Mouse (Mus musculus): ENCODE data around the gene Olfr394. TPM values are rescaled to one million over a fixed set of nuclear protein-coding genes. Genes with fewer than 3 reads are reported as not detected.

Olfr394 gene
- not detected for polyA plus RNA-seq (2014; fragmentation: Illumina TruSeq; extraction: RNeasy Lipid Tissue Mini Kit (QIAGEN cat#74804); ENCODE audit: low read depth, low replicate concordance)

DNA sequence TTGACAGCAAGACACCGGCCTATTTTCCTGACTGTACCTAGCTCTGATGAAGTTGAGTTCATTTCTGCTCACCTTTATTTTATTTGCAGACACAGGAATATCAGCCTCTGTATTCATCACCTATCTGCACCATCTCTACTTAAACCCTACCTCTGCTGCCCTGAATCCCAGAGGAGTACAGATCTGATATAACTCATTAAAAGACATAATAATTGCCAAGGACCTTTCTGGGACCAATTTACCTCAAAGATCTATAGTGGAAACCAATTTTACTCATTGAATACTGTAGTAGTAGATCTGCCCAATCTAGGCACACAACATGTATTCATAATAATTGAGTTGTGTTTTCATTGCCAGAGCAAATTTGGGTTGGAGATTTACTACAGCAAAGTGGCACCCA, at the start of gene Olfr394:
Olfr394 (minus strand) TSS at position 101 of the 400 bp plus-strand sequence.

DNA sequence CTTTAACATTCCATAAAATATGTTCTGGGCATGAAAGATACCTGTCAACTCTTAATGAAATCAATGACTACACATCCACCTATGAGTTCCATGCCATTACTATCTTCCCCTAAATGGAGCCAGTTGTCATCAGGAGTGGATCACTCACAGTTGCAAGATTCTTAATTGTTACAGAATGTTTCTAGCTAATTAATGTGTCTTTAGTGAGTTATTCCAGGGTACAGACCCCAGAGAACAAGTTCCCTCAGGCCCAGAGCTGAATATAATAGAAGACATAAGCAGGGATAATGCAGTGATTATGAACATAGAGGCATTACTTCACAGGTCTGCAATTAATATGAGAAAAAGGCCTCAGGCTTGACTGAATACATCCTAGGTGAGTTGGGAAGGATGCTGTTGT, 45.8 kb upstream of the Olfr394 start, which contains the start of gene Olfr23:
Olfr23 (plus strand) TSS at position 301 of the 400 bp plus-strand sequence.

DNA sequence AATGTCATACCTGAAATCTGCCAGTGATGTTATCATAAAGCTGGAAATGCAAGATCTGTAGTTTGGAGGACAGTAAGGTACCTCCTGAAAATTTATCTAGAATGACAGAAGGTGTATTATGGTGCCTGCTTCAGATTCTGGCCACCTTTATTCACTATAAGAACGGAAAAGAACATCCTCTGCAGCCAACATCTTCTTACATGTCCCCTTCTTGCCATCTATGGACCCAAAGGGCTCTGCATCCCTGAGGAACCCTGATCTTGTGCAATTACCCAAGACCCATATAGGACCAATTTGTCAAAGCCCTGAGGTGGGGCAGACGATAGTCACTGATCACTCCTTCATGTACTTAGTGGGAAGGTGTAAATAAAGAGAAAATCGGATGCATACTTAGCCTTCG, 18.6 kb upstream of the Olfr394 start, which contains the start of gene Olfr395:
Olfr395 (minus strand) TSS at position 101 of the 400 bp plus-strand sequence.

DNA sequence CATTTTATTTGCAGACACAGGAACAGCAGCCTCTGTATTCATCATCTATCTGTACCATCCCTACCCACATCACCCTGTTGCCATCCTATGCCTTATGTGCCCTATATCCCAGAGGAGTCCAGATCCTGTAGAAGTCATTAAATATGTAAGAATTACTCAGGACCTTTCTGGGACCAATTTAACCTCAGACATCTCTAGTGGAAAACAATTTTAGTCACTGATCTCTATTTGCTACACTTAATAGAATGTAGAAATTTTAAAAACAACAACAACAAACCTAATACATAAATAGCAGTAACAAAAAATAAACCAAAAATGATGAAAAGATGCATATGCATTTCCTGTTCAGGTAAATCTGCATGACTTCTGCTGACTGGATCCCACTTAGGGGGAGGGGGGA, 39.2 kb downstream of the Olfr394 start, which contains the start of gene Olfr393:
Olfr393 (minus strand) TSS at position 101 of the 400 bp plus-strand sequence.

Other genes with a start within 250 kb of the Olfr394 start
- not detected for gene Zfp735, start 202.0 kb downstream of the Olfr394 start, polyA plus RNA-seq (2014; fragmentation: Illumina TruSeq; extraction: RNeasy Lipid Tissue Mini Kit (QIAGEN cat#74804); ENCODE audit: low read depth, low replicate concordance)
- not detected for gene Olfr389, start 110.1 kb downstream of the Olfr394 start, polyA plus RNA-seq (2014; fragmentation: Illumina TruSeq; extraction: RNeasy Lipid Tissue Mini Kit (QIAGEN cat#74804); ENCODE audit: low read depth, low replicate concordance)
- not detected for gene Olfr390, start 107.8 kb downstream of the Olfr394 start, polyA plus RNA-seq (2014; fragmentation: Illumina TruSeq; extraction: RNeasy Lipid Tissue Mini Kit (QIAGEN cat#74804); ENCODE audit: low read depth, low replicate concordance)
- gene Olfr391-ps, start 87.7 kb downstream of the Olfr394 start, polyA plus RNA-seq (2014; fragmentation: Illumina TruSeq; extraction: RNeasy Lipid Tissue Mini Kit (QIAGEN cat#74804); ENCODE audit: low read depth, low replicate concordance), result not detected
- not detected for gene Olfr392, start 73.7 kb downstream of the Olfr394 start, polyA plus RNA-seq (2014; fragmentation: Illumina TruSeq; extraction: RNeasy Lipid Tissue Mini Kit (QIAGEN cat#74804); ENCODE audit: low read depth, low replicate concordance)
- not detected for gene Olfr393, start 39.3 kb downstream of the Olfr394 start, polyA plus RNA-seq (2014; fragmentation: Illumina TruSeq; extraction: RNeasy Lipid Tissue Mini Kit (QIAGEN cat#74804); ENCODE audit: low read depth, low replicate concordance)
- gene Olfr395, start 18.5 kb upstream of the Olfr394 start, polyA plus RNA-seq (2014; fragmentation: Illumina TruSeq; extraction: RNeasy Lipid Tissue Mini Kit (QIAGEN cat#74804); ENCODE audit: low read depth, low replicate concordance), result not detected
- not detected for gene Olfr23, start 45.9 kb upstream of the Olfr394 start, polyA plus RNA-seq (2014; fragmentation: Illumina TruSeq; extraction: RNeasy Lipid Tissue Mini Kit (QIAGEN cat#74804); ENCODE audit: low read depth, low replicate concordance)
- gene Olfr397, start 70.0 kb upstream of the Olfr394 start, polyA plus RNA-seq (2014; fragmentation: Illumina TruSeq; extraction: RNeasy Lipid Tissue Mini Kit (QIAGEN cat#74804); ENCODE audit: low read depth, low replicate concordance), result not detected
- gene Olfr398, start 99.6 kb upstream of the Olfr394 start, polyA plus RNA-seq (2014; fragmentation: Illumina TruSeq; extraction: RNeasy Lipid Tissue Mini Kit (QIAGEN cat#74804); ENCODE audit: low read depth, low replicate concordance), result not detected
- gene Olfr139, start 165.8 kb upstream of the Olfr394 start, polyA plus RNA-seq (2014; fragmentation: Illumina TruSeq; extraction: RNeasy Lipid Tissue Mini Kit (QIAGEN cat#74804); ENCODE audit: low read depth, low replicate concordance), result not detected
- not detected for gene Olfr399, start 165.8 kb upstream of the Olfr394 start, polyA plus RNA-seq (2014; fragmentation: Illumina TruSeq; extraction: RNeasy Lipid Tissue Mini Kit (QIAGEN cat#74804); ENCODE audit: low read depth, low replicate concordance)
- not detected for gene Zfp616, start 179.2 kb upstream of the Olfr394 start, polyA plus RNA-seq (2014; fragmentation: Illumina TruSeq; extraction: RNeasy Lipid Tissue Mini Kit (QIAGEN cat#74804); ENCODE audit: low read depth, low replicate concordance)
- gene Olfr401, start 222.9 kb upstream of the Olfr394 start, polyA plus RNA-seq (2014; fragmentation: Illumina TruSeq; extraction: RNeasy Lipid Tissue Mini Kit (QIAGEN cat#74804); ENCODE audit: low read depth, low replicate concordance), result not detected

Data from adrenal gland, adult 10 weeks (tissue).